Mouse (Mus musculus) gastrocnemius, postnatal 25 days (tissue): Measurements from ENCODE around the gene Prpf8. TPM values are rescaled to one million over a fixed set of nuclear protein-coding genes. Genes with fewer than 3 reads are reported as not detected.
A peak's percentile ranks its signal among the peaks of the same experiment; 100 is the strongest.
"Not testable (repeated sequence)": the region's sequence is repeated elsewhere in the genome, so short reads cannot be mapped to it uniquely, and the experiment has no call there.

Source experiments
- DNase-seq: peaks from one replicate; pipeline ENCODE4 v3.0.0; 2022
- long read RNA-seq, 2 experiments: library from polyadenylated mRNA; stranded (forward); transcript quantifications; one replicate each; pipeline ENCODE4 v2.0.0; 2021
- total RNA-seq, 2 experiments: library from RNA; stranded (reverse); gene quantifications; 1 replicate in 1 of 2; 2 replicates in 1 of 2; pipeline ENCODE4 v1.2.3; 2021

The Prpf8 gene
- 10 to 100 TPM; 56.9 to 59.4 TPM for total RNA-seq
- long read RNA-seq, experiment 1, partial matches to known transcripts: 8 of 8 reads
- long read RNA-seq, experiment 1, other reads (novel, unspliced or antisense): 0 of 8 reads
- long read RNA-seq, experiment 2, partial matches to known transcripts: 12 of 12 reads
- long read RNA-seq, experiment 2, other reads (novel, unspliced or antisense): 0 of 12 reads

DNA sequence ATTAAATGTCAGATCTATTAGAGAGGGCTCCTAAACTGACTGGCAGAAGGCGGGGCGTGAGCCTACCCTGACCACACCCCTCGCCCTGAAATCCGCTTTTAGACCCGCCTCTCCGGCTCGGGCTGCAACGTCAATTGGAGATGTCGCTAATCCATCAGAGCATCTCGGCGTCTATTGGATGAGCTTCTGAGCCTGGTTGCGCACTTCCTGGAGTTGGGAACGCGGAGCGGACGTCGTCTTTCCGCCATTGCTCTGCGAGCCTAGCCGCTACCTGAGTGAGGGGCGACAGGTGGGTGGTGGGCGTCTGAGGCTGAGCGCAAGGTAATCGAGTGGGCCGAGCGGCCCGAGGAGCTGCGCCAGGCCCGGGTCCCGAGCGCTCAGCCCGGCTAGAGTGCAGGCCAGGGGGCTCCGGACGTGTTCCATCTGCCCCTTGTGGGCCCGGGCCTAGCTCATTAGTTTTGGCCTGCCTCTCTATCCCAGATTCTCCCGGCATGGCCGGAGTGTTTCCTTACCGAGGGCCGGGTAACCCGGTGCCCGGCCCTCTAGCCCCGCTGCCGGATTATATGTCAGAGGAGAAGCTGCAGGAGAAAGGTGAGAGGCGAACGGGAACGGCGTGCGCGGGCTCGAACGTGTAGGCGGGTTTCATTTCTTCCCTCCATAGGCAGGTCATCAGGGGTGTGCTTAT lies at the start of gene Prpf8:
Gene Prpf8 (plus strand): TSS at position 216 of the 685 bp plus-strand sequence.
- peak; percentile 97 for DNase-seq

DNA sequence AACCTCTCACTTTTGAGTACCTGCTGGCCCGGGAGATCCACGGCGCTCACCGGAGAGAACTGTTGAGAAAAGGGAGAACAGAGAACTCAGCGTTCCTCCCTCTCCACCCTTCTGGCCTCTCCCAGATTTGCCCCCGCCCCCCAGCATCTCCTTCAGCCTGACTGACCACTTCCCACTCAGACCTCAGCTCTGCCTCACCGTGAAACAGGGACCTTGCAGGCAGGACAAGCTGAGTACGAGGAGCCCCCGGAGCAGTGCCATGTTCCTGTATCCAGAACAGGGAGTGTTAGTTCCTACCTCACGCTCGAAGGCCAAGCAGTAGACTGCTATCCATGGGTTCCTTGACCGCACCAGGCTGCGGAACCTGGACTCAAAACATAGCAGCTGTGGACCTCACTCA lies 48.4 kb upstream of the Prpf8 start:
- no peak for DNase-seq

DNA sequence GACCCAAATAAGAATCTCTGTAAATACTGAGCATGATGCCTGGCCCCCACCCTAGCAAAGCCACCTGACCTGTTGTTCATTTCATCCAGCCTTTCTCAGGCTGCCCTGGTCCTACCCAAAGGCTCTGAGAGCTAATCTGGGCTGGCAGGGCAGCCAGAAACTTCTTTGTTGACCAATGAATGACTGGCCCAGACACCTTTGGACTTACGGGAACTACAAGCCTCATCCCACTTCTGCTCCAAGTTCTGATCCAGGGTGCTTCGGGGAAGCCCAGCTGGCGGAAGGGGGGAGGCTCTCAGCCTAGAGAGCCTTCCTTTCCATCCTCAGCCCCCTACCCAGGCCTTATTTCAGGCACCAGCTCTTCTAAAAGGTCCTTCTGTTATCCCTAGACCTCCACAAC lies 47.8 kb upstream of the Prpf8 start:
- no peak for DNase-seq

DNA sequence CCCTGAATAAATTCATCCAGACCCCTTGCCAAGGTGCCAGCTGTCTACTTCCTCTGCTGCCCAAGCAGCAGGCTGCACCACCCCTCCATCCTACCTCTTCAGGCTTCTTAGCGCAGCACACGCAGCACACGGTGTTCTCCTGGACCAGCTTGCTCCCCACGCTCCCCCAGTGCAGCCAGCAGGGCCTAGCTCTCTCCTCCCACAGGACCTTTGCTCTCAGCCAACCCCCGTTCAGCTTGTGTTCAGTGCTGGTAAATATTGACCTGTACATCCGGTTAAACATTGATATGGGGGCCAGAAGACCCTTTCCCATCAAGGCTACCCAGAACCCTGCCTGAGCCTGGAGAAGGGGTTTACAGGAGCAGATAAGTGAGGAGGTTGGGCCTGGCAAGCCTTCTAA lies 47.3 kb upstream of the Prpf8 start, which contains the start of gene Serpinf2:
Gene Serpinf2 (minus strand): TSS at position 229 of the 400 bp plus-strand sequence.
- no peak for DNase-seq

DNA sequence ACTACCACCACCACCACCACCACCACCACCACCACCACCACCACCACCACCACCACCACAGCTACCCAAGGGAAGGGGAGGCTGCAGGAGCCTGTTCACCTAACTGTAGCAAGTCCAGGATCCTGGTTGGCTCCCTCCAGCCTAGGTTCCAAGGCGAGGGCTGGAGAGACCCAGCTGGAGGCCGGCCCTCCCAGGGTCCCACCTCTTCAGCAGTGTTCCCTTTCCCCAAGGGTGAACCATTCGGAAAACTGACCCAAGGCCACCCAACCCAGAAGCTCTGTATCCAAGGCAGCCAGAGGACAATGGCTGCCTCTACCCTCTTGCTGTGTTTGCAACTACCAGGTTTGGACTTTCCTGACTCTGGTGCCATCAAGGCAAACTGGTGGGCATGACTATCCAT lies 46.7 kb upstream of the Prpf8 start:
- no peak for DNase-seq

DNA sequence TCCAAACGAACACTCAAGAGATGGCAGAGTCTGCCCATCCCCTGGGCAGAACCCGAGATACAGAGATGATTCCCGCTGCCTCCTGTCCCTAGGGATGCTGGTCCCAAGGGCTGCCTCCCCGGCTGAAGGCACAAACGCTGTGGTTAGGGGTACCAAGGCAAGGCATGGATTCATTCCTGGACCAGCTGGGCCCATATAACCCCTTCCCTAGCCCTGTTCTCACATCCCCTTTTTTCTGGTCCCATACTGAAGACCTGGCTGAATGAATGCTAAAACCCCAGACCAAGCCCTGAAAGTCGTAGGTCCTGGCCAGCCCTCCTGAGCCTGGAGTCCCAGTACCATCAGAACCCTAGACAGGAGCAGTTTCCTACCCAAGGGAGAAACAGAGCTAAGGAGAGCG lies 45.6 kb upstream of the Prpf8 start:
- no peak for DNase-seq

DNA sequence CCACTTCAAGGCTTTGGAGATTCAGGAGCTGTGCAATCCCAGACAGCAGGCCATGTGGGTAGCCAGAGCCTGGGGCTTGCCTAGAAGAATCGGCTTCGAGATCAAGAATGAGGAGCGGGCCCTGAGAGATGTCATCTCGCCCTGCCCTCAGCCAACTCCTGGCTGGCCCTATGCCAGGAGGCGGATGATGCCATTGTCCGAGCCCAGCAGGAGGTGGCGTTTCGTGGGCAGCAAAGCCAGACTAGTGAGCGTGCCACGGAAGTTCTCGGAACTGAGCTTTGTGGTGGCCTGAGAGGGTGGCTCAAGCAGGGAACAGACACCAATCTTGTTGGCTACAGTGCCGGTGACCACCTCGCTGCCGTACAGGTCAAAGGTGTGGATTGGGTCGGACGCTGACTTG lies 45.0 kb upstream of the Prpf8 start:
- no peak for DNase-seq

DNA sequence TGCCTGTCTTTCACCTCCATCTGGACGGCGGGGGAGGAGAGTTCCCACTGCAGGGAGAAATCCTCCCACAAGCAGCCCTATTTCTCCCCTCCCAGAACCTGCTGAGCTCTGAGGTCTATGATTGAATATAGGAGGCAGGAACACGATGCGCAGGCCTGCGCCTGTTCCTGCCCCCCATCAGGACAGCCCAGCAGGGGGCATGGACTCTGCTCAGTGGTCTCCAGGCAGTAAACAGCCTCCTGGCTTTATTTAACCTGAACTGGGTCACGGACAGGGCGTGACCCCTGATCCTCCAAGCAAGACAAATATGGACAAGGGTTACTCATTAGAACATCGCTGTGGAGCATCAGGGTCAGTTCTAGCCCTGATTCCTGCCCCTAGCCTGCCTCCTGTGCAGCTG lies 42.9 kb upstream of the Prpf8 start:
- DNase-seq: no peak

DNA sequence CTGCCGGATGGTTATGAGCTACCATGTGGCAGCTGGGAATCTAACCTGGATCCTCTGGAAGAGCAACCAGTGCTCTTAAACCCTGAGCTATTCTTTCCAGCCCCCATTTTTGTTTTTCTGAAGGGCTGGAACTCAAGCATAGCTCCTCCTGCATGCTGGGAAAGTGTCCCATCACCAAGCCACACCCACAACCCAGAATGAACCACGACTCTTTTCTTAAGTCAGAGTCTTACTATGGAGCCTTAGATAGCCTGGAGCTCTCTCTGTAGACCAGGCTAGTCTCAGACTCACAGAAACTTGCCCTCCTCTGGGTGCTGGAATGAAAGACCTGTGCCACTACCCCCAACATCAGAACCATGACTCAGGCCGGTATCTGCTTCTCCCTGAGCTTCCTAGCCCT lies 38.0 kb upstream of the Prpf8 start:
- no peak for DNase-seq

DNA sequence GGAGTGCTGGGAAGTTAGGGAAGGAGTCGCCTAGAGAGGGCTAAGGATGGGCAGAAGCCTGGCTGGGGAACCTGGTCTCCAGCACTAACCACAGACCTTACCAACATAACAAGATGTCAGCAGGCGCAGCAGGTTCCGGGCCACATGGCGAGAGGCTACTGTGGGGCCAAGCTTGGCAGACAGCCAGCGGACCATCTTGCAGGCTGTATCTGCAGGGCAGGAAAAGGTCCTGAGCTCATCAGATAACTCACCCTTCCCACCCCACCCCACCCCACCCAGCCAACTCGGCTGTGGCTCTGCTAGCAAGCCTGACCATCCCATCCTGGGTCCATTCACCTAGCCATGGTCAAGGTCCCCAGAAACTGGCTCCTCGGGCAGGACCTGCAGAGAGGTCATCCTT lies 36.9 kb upstream of the Prpf8 start:
- no peak for DNase-seq

DNA sequence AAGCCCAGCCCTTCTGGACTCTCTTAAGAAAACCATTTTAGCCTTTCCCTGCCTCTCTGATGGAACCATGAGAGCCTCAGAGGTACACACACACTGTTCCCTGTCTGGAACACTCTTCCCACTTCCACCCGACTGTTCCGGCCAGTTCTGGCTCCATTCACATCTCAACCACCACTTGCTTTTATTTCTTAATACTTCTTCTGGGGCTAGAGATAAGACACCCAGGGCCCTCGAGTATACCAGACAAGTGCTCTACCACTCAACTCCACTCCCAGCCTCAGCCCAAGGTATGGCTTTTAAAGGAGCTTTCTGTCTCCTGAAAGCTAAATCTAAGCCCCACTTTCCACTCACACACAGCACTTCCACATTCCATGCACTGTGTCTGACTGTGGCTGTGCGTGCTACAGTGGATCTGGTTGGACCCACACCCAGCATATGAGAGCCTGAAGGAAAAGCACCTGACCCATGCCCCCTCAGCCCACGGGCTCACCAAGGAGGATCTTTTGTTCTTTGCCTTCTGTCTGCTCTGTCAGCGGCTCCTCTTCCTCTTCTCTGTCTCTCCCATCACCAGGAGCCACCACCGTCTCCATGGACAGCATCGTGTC lies 36.2 kb upstream of the Prpf8 start:
- DNase-seq: no peak

DNA sequence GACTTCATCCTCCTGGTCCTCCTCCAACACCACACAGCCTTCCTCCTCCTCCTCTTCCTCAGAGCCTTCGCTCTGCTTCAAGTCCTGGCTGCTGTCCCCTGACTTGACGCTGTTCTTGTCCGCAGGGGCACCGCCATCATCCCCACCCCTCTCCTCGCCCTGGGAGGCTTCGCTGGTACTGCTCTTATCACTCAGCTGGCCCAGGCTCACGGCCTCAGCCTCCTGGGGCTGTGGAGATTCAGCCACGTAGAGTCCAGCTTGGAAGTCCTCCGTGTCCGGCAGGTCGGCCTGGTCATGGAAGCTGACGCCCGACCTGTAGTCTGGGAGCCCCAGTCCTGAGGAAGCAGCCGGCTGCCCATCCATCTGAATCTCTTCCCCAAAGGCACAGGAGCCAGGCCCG lies 35.7 kb upstream of the Prpf8 start:
- no peak for DNase-seq

DNA sequence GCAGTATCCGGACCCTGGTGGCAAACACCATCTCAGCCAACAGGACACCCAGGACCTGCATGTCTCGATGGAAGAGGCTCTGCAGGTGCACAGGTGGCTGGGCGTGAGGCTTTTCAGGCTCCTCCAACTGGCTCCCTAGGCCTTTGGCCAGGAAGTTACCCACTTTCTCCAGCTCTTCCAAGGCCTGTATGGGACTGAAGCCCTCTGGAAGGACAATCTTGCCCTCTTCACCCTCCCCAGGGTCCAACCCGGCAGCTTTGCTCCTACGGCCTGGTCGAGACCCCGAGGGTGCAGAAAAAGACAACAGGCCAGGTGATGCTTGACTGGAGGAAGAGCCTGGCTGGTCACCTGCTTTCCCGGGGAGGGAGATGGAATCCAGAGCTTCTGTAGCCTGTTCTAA lies 34.5 kb upstream of the Prpf8 start:
- DNase-seq: no peak

DNA sequence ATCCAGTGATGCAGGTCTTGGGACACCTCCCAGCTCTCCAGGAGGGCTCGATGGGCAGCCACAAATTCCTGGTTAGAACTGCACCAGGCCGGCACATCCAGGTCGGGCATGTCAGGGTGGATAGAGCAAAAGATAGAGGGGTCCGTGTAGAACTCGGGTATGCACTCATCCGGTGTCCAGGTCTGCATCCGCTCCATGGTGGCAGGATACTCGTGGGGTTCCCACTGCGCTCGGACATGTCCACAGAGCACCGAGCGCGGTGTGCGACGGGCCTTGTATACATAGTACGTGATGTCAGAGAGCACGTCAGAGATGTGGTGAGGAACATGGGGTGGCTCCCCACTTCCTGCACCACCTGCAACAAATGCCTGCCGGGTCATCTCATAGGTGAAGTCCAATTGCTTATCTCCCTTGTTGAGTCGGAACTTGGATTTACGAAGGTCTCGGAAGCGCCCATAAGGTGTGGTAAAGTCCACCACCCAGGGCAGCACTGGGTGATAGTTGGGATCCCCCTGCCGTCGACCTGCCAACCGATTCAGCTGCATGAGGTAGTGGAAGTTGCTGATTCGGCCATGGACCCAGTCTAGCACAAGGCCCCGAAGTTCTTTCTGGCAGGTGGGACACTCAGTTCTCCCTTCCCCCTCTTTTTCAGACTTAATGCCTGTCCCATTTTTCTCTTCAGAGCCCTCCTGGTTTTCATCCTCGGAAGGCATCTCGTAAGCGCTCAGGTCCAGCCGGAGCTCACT lies 33.6 kb upstream of the Prpf8 start:
- no peak for DNase-seq

DNA sequence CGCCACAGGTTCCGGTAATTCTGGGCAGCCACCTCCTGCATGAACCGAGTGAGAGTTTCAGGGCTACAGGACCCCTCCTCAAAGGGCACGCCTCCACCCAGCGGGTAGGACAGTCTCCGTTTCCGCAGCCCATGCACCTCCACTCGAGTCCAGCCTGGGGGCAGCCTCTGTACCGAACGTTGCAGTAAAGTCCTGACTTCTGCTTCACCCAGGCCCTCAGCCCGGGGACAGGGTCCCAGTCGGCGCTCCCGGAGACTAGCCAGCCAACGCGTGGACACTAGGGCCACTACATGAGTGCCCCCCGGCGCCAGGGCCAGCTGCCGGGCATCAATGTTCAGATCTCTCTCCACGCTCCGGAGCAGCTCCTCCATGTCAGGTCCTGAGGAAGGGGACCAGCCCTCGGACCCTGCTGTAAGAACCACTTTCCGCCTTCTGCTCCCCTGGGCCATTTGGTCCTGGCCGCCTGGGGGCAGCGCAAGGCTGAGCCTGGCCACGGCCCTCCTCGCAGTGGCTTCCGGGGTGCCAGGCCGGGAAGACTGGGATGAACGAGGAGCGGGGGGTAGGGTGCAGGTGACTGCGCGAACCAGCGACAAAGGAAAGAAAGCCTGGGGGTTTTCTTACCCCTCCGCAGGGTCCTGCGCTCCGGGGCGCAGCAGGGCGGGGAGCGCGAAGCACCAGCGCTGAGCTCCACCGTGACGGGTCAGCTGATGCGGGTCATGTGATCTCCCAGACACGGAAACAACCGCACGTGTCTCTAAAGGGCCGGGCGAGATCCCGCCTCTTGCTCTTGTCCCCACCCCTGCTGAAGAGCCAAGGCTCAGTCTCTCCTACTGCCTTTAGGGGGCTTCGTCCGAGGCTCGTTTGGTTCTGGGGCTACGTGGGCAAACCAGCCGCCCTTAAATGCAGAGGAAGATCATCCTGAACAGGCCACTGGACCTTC lies 32.4 kb upstream of the Prpf8 start, which contains the start of gene Wdr81:
Gene Wdr81 (minus strand): TSS at position 727 of the 940 bp plus-strand sequence.
- DNase-seq: peak; percentile 88

DNA sequence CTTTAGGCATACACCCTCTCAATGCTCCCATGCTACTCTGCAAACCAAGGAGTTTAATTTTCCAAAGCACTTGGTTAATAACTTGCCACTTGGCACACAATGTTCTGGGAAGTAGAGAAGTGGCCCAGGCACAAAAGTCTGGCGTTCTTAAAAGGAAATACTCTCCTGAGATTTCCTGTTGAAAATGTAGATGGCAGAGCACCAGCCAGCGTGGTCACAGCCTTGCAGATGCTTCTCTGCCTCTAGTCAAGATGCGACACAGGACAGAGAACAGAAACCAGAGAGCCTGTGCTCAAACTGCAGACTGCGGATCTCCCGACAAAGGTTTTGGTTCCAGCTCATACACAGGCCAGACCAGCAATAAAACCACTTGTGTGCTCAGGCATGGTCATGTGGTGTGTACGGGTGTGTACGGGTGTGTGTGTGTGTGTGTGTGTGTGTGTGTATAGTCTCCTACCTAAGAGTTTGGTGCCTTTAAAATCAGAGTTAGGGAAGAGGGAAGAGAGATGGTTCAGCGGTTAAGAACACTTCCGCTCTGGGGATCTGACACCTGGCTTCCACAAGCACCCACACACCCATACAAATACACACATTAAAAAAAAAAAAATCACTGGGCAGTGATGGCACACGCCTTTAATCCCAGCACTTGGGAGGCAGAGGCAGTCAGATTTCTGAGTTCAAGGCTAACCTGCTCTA lies 31.4 kb upstream of the Prpf8 start:
- DNase-seq: no peak

DNA sequence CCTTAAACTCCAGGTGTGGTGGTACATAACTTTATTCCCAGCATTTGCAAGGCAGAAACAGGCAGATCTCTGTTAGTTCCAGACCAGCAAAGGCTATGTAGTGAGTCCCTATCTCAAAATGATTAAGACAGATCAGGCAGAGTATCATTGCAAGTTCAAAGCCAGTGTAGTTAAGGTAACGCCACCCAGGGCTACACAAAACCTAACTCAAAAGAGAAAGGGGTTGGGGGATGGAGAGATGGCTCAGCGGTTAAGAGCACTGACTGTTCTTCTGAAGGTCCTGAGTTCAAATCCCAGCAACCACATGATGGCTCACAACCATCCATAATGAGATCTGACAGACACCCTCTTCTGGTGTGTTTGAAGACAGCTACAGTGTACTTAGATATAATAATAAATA lies 30.6 kb upstream of the Prpf8 start:
- not testable (repeated sequence) for DNase-seq

DNA sequence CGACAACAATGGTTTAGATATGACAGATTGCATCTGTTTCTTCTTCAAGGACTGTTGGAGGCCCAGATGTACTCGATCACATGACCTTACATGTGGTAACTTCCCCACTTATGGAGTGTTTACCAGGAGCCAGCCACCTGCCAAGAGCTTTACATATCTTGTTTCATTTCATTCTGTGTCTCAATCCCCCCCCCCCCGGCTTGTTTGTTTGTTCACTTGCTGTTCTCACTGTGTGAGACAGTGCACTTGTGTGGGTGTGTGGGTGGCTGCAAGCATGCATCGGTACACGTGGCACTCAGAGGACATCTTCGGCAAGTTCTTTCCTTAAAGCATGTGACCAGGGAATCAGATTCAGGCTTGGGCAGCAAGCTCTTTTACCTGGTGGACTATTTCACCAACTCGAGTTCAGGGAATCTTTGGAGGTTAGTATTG lies 30.2 kb upstream of the Prpf8 start:
- DNase-seq: no peak

DNA sequence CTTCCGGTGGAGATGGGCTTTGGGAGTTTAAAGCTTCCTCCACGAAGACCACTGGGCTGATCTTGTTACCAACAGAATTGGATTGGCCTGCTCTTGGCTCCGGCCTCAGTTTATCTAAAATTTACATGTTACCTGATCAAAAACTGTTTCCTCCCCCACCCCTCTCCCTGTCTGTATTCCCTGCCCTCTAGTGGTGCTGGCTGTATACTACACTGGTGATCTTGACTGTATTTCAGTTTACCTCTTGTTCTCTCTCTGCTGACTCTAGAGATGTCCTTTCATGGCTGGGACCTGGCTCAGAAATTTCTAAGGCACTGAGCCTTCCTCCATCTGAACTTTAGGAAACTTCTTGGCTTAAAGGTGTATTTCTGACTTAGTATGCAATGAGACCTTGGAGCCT lies 28.4 kb upstream of the Prpf8 start:
- DNase-seq: no peak

DNA sequence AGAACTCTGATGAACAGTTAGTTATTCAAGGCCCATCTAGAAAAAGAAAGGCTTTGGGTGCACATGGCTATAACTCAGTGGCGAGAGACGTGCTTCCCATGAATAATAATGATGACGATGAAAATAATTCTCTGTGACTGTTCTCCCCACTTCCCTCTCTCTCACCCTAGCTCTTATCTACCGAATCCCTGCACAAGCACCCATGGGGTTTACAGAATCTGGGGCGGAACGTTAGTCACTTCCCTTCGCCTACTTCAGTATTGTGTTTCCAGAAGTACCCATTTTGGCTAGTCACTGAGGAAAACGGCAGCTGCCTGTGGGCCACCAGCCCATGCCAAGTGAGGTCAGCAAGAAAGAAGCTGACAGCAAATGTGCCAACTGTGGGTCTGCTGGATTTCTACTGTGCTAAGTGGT lies 28.0 kb upstream of the Prpf8 start:
- DNase-seq: peak; percentile 64

DNA sequence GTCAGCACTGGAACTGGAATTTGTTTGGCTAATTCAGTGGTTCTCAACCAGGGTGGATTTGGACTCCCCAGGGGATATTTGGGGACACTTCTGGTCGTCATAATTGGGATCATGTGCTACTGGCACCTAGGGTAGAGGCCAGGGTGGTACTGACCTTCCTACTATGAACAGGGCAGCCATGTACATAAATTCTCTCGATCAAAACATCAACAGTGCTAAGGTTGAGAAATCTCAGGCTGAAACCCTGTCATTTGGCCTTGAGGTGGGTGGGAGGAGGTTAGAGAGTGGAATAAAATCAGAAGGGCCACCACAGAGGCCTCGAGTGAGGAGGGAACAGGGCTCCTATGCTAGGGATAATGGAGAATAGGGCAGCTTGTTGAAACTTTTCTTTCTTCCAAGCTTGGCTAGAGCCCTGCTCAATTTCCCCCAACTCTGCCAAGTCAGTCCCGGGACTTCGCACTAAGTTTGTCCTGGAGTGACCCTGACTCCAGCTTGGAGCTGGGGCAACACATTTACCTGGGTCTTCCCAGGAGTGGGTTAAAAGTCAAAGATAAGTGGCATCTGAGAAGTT lies 27.4 kb upstream of the Prpf8 start:
- DNase-seq: peak; percentile 64
